Mouse (Mus musculus) hindbrain, postnatal 0 days (tissue): ENCODE measurements at regions not wholly inside any gene's neighbourhood (a gene's known extent, or its start where the extent isn't known, plus 50 kb on each side); places are given as distances from the start of the nearest gene placed in this dataset.
A peak's percentile ranks its signal among the peaks of the same experiment; 100 is the strongest.

Experiments
- ATAC-seq: fragments of 200-750 bp; cut with Nextera tagmentation; 2 replicates; pipeline ENCODE4 v1.8.0; 2017; ENCODE audit warnings: mild to moderate bottlenecking, moderate TSS enrichment, moderate library complexity
- DNase-seq: peaks from one replicate; pipeline ENCODE4 v3.0.0-alpha.2; 2015; ENCODE audit warnings: low spot score
- H3K27ac ChIP-seq: fragments of 300-500 bp; sonication (generic); 2 replicates; pipeline ENCODE4 v1.5.1; 2014; ENCODE audit warnings: mild to moderate bottlenecking
- H3K27me3 ChIP-seq: fragments of 300-500 bp; sonication (generic); 2 replicates; pipeline ENCODE4 v1.6.1; 2014; ENCODE audit warnings: low read length, mixed read lengths; ENCODE audit not compliant: insufficient read depth
- H3K36me3 ChIP-seq: fragments of 300-500 bp; sonication (generic); 2 replicates; pipeline ENCODE4 v1.6.1; 2014; ENCODE audit warnings: low read length, mixed read lengths; ENCODE audit not compliant: insufficient read depth
- H3K4me1 ChIP-seq: fragments of 300-500 bp; sonication (generic); 2 replicates; pipeline ENCODE4 v1.6.1; 2014; ENCODE audit warnings: antibody characterized with exemption, low read length, mixed read lengths; ENCODE audit not compliant: insufficient read depth
- H3K4me2 ChIP-seq: fragments of 300-500 bp; sonication (generic); 2 replicates; pipeline ENCODE4 v1.6.1; 2014; ENCODE audit warnings: low read depth, mild to moderate bottlenecking, low read length, moderate library complexity, mixed read lengths
- H3K4me3 ChIP-seq: fragments of 300-500 bp; sonication (generic); 2 replicates; pipeline ENCODE4 v1.5.1; 2014; ENCODE audit warnings: low read length
- H3K9ac ChIP-seq: fragments of 300-500 bp; sonication (generic); replicated peaks from 2 replicates; pipeline ENCODE4 v1.6.1; 2014; ENCODE audit warnings: mild to moderate bottlenecking, low read length, moderate library complexity, mixed read lengths
- H3K9me3 ChIP-seq: fragments of 300-500 bp; sonication (generic); 2 replicates; pipeline ENCODE4 v1.6.1; 2016; ENCODE audit warnings: low read length, mixed read lengths
- CTCF ChIP-seq: IDR thresholded peaks from 2 replicates; pipeline ENCODE4 v1.5.1; 2016; ENCODE audit warnings: antibody characterized with exemption, control low read depth, low read depth
- WGBS: fragments of 180-500 bp; shearing (Covaris S2); extraction: QIAGEN DNeasy Blood & Tissue Kit; methylation state at CpG from one replicate; pipeline ENCODE4 v1.1.7; 2014; 5-methylcytosine and 5-hydroxymethylcytosine counted together

DNA sequence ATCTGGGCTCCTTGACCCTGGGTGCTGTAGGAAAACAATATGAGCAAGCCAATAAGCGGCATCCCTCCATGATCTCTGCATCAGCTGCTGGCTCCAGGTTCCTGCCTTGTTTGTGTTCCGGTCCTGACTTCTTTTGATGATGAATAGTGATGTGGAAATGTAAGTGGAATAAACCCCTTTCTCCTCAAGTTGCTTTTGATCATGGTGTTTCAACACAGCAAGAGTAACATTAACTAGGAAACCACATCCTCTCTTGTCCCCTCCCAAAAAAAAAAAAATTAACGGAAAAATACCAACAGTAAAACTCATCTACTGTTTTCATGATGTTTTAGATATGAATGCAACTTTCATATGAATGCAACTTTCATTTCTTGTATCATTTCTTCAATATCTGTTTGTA is 1024.6 kb upstream of the Sel1l start:
- no peaks in the 10 kb centered on the region for H3K27me3 ChIP-seq

DNA sequence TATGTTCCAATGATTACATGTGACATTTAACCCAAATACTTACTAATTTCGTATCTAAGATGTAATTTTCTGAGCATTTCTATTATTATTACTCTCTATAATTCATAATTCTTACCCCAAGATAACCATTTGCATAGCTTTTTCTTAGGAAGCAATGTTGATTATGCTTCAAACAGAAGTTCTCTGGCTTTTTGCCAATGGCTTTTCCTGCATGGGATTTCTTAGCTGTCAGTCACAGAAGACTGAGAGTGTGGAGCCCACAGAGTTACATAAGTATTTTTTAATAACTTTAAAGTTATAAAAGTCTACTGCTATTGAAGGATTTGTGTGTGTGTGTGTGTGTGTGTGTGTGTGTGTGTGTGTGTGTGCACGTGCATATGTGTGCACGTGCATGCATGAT is 1020.4 kb upstream of the Sel1l start:
- peak; percentile 35 for DNase-seq
- Histone ChIP-seq H3K4me1 (no peaks in the 10 kb centered on the region), H3K9me3 (no peaks in the 10 kb centered on the region), H3K4me3 (no peak overlapping the region), H3K27me3 (no peaks in the 10 kb centered on the region), H3K9ac (no peak overlapping the region), H3K4me2 (no peak overlapping the region), H3K36me3 (no peaks in the 10 kb centered on the region), H3K27ac (no peak overlapping the region)
- TF ChIP-seq CTCF: no peak
- ATAC-seq: no peak
- 84% methylated on average over 3 of the region's 3 CpGs for WGBS

More for the DNA sequence above, 1024.6 kb upstream of the Sel1l start:
- no peak overlapping the region for H3K9ac ChIP-seq
- no peak for DNase-seq
- H3K9me3 ChIP-seq: no peaks in the 10 kb centered on the region
- H3K4me1 ChIP-seq: no peaks in the 10 kb centered on the region
- no peak for ATAC-seq
- H3K36me3 ChIP-seq: no peaks in the 10 kb centered on the region
- H3K4me2 ChIP-seq: no peak overlapping the region
- H3K27ac ChIP-seq: no peak overlapping the region
- 90% methylated on average over 3 of the region's 3 CpGs for WGBS
- no peak for TF ChIP-seq CTCF
- no peak overlapping the region for H3K4me3 ChIP-seq

DNA sequence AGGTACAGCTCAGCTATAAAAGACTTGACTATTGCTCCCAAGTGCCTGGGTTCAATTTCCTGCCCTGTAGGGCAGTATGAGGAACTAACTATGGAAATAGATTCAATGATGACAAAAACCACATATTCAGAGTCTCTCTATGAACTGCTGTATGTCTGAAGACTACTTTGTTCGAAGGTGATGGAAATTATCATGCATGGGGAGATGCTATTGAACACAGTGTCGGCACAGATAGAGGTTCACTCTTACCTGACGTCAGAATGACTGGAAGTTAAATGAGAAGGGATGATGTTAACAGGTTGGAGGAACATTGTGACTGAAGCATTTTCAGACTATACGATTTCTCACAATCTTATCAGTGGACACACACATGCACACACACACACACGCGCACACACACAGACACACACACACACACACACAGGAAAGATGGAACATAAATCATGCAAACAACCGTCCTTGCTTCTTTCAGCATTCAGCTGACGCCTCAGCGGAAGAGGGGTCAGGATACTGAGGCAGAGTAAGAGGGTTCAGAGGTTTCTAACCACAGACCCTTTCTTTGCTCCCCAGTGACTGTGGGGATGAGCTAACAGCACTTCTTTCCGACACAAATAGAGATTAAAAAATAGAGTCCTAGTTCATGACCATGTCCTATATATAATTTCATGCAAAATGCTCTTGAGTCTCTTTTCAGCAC is 974.3 kb upstream of the Sel1l start:
- no peak overlapping the region for H3K4me2 ChIP-seq
- 89% methylated on average over 10 of the region's 10 CpGs for WGBS
- no peak for TF ChIP-seq CTCF

DNA sequence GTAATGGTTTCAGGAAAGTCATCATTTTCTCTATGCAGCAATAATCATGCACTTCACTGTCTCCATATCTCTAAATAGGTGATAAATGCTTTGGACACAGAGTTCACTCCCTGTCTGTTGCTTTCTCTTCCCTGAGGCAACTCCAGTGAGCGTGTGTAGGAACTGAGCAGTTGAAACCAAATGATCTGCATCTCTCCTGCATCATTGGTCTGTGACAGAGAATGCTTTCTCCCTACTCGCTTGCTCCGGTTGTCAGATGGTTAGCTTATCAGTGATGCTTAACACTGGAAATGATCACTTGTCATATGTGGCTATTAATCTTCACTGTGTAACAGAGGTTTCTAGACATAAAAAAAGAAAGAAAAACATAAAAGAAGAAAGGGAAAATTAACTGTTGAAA is 969.7 kb upstream of the Sel1l start:
- H3K4me3 ChIP-seq: no peak overlapping the region
- H3K27ac ChIP-seq: no peak overlapping the region
- no peaks in the 10 kb centered on the region for H3K27me3 ChIP-seq
- WGBS: 70% methylated on average over 3 of the region's 3 CpGs
- no peak overlapping the region for H3K9ac ChIP-seq
- H3K9me3 ChIP-seq: no peaks in the 10 kb centered on the region
- H3K4me2 ChIP-seq: no peak overlapping the region
- DNase-seq (no peak), ATAC-seq (no peak)
- H3K36me3 ChIP-seq: no peaks in the 10 kb centered on the region
- H3K4me1 ChIP-seq: no peaks in the 10 kb centered on the region
- no peak for TF ChIP-seq CTCF

More for the DNA sequence above, 974.3 kb upstream of the Sel1l start:
- Histone ChIP-seq H3K27ac (no peak overlapping the region), H3K9me3 (no peaks in the 10 kb centered on the region), H3K9ac (no peak overlapping the region), H3K27me3 (no peaks in the 10 kb centered on the region), H3K36me3 (no peaks in the 10 kb centered on the region), H3K4me3 (no peak overlapping the region), H3K4me1 (no peaks in the 10 kb centered on the region)
- ATAC-seq (no peak), DNase-seq (no peak)

DNA sequence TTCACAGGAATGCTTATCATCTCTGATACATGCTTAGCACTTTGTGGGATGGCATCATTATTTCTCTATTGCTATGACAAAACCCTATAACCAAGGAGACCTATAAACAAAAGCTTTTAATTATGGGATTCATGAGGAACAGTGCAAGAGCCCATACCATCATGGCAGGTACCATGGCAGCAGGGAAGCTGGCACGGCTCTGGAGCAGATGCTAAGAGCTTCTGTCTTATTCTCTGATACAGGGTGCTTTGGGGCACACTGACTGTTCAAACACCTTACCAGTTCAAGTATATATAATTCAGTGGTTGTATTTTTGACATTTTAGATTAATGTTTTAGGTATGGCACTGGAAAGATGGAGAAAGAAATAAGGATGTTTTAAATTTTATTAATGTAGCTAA is 952.2 kb upstream of the Sel1l start:
- Histone ChIP-seq H3K4me1 (no peaks in the 10 kb centered on the region), H3K9ac (no peak overlapping the region), H3K27me3 (no peaks in the 10 kb centered on the region), H3K9me3 (no peaks in the 10 kb centered on the region), H3K4me3 (no peak overlapping the region), H3K36me3 (no peaks in the 10 kb centered on the region), H3K4me2 (no peak overlapping the region), H3K27ac (no peak overlapping the region)
- WGBS: 64% methylated on average over 1 of the region's 1 CpGs
- no peak for ATAC-seq
- no peak for TF ChIP-seq CTCF
- no peak for DNase-seq

DNA sequence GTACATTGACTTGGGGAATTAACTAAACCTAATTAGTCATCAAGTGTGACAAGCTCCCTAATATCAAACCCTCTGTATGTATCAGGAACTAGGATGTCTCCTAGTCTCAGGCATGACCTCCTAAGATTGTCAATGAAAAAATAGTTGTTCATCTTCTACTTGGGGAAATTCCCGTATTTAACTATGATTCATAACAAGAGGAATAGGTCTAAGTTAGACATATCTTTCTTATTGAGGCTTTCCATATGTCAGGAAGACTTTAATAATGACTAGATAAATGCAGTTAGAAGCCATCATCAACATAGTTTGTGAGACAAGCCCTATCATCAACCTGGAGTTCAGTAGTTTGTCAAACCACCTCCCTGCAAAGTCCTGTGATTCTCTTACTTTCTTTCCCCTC is 934.4 kb upstream of the Sel1l start:
- no peaks in the 10 kb centered on the region for H3K4me1 ChIP-seq
- no peak overlapping the region for H3K4me3 ChIP-seq
- no peaks in the 10 kb centered on the region for H3K27me3 ChIP-seq
- H3K4me2 ChIP-seq: no peak overlapping the region
- TF ChIP-seq CTCF: no peak
- ATAC-seq (no peak), DNase-seq (no peak)
- no peak overlapping the region for H3K27ac ChIP-seq
- no peak overlapping the region for H3K9ac ChIP-seq
- H3K9me3 ChIP-seq: no peaks in the 10 kb centered on the region
- H3K36me3 ChIP-seq: no peaks in the 10 kb centered on the region
- 92% methylated on average over 1 of the region's 1 CpGs for WGBS

DNA sequence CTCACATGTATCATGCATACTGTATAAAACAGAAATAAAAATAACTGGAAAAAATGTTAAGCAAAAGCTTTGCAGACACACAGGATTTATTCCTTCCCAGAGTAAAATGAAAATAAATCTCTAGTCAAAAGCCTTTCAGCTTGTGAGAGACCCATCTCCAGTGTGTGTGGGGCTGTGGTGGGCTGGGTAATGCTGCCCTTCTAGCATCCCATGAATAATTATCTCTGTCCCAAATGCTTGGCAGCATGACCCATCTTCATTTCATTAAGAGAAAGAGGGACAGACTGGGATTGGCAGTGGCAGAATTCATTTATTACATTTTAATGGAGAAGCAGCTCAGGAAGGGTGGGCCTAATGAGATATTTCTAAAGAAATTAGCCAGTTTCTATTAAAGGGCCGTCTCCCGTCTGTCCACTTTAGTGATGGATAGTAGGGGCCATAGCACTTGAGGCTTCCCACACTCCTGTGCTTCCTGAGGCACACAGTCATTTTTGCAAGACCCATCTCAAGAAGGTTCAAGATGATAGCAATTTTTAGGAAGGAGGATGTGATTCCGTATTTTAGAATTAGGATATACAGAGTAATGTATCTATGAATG is 930.8 kb upstream of the Sel1l start:
- 68% methylated on average over 3 of the region's 3 CpGs for WGBS
- no peak overlapping the region for H3K4me3 ChIP-seq
- no peaks in the 10 kb centered on the region for H3K36me3 ChIP-seq
- ATAC-seq (no peak), DNase-seq (no peak)
- no peak overlapping the region for H3K9ac ChIP-seq
- H3K9me3 ChIP-seq: no peaks in the 10 kb centered on the region
- TF ChIP-seq CTCF: no peak
- no peaks in the 10 kb centered on the region for H3K27me3 ChIP-seq
- H3K4me1 ChIP-seq: no peaks in the 10 kb centered on the region
- no peak overlapping the region for H3K4me2 ChIP-seq
- no peak overlapping the region for H3K27ac ChIP-seq
